Mouse (Mus musculus): ENCODE results near the gene Pax2. TPM values are rescaled to one million over a fixed set of nuclear protein-coding genes. Genes with fewer than 3 reads are reported as not detected.

Pax2 gene
- total RNA-seq, 2 experiments from 2014 or later, result not detected

GRCm38 (mm10) chr19:44747471-44747870, 8.4 kb upstream of the Pax2 start:
- intact Hi-C loops (cut with DNase I), result no loop called here
- no peak for DNase-seq

DNA sequence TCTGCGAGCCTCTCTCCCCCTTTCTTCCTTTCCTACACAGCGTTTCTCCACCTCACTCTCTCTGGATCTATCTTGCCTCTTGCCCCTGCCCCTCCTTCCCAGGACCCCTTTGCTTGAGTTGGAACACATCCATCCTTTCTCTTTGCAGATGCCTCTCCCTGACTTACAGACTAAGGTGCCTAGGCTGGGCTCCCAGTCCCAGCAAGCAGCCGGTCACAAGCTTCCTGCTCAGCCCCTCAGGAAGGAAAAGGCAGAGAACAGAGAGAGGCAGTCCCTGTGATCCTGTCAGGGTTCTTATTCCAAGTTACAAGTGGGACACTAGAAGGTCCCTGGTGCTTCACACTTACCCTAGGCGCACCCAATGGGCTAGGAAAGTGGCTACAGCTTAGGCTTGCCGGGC, 7.6 kb upstream of the Pax2 start:
- no peak for DNase-seq
- intact Hi-C loops (cut with DNase I), result no loop called here

- intact Hi-C loops (cut with DNase I), result no loop called here
- DNase-seq, result no peak
Observed at GRCm38 (mm10) chr19:44749061-44749990, 6.5 kb upstream of the Pax2 start.

DNA sequence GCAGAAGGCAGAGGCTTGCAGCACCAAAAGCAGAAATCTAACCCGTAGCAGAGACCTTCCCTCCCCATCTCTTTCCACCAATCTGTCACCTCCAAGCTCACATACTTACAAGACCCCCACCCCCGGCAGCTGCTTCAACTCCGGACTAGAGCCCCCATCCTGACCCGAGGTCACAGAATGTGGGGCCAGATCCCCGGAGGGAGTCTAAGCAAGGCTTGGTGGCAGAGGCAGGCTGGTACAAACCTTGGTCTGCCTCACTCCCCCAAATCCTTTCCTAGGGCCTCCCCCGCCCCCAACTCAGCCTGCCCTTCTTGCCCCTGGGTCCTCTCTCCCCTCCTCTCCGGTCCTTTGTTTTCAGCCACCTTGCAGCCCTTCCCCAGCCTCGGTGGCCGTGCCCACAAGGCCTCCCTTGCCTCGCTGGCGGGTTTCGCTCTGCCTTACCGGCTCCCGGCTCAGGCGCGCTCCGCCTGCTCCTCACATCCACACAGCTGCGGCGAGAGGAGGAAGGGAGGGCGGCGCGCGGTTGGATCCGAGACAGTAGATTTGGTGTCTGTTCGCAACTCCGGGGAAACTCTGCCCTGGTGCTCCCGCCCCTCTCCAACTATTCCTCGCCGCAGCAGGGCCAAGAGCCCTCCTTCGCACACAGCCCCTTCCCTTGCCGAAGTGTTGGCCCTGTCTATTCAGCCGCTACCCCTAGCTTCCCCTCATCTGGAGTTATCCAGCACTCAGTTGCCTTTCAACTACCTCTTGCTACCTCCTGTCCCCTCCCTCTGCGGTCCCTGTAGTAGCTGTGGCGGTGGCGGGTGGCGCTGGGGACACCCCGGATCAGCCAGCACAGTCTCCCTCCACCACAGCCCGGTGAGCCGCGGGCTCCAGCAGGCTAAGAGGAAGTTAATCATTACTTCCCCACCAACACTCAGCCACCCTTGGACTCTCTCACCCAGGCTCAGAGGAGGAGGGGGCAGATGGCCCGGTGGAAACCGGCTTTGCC, 5.5 kb upstream of the Pax2 start:
- DNase-seq, result peak in 1 of 2 experiments; percentile 26
- intact Hi-C loops (cut with DNase I), result loop anchor here (5.0 kb wide), 2 partner anchors 93 to 482 kb away; no protein-coding TSS in a partner anchor

GRCm38 (mm10) chr19:44751042-44751441, 4.8 kb upstream of the Pax2 start:
- DNase-seq, result no peak
- intact Hi-C loops (cut with DNase I), result loop anchor here (5.0 kb wide), 2 partner anchors 94 to 481 kb away; no protein-coding TSS in a partner anchor

DNA sequence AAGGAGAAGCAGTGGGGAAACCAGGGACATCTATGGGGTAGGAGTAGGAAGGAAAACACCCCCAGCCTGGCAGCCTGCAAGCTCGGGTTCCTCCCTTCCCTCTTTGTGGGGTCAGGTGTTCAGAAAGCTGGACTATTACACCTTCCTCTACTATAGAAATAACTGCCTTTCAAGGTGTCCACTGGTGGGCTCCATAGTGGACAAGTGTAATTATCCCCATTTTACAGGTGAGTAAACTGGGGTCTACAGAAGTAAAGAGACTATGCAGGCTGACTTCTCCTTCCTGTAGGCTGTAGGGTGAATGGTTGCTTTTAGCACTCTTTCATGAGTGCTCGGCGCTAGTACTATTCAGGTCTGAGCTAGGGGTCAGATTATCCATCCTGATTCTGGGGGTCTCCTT, 4.3 kb upstream of the Pax2 start:
- no peak for DNase-seq
- intact Hi-C loops (cut with DNase I), result loop anchor here (5.0 kb wide), 2 partner anchors 94 to 481 kb away; no protein-coding TSS in a partner anchor

DNA sequence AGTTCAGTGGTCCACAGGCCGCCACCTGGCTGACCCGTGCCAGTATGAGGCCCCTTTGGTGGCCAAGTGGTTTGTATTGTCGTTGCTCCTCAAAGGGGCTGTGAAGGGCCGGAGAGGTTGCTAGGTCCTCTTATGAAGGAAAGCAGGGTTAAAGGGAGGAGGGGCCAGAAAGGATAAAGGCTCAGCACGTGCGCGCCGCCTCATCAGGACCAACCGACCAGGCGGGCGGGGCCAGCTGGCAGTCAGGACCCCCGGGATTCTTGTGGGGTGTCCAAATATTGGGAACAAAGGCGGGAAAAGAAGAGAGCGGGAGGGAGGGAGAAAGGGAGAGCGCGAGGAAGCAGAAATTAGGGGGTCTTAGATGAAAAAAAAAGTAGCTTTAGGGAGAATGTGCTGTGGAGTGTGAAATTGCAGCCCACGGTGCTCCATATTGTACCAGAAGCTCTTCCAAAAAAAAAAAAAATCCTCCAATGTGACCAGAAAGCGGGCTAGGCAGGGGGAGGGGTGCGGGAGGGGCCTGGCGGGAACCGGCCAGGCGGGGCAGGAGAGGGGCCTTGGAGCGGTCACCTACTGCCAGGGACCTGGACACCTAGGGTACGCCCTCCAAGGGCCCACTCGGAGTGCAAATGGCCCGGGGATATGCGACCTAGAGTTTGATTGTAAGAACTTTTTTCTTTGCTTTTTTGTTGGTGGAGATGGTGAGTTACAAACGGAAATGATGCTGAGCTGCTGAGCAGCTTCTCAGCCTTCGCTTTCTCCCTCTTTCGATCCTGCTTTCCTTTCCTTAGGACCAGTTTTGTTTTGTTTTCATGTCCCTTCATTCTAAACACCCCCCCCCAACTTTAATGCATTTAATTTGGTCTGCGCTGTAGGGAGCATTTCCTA, 3.5 kb upstream of the Pax2 start:
- no peak for DNase-seq
- intact Hi-C loops (cut with DNase I), result loop anchor here (5.0 kb wide), 2 partner anchors 95 to 480 kb away; no protein-coding TSS in a partner anchor

GRCm38 (mm10) chr19:44753361-44753760, 2.5 kb upstream of the Pax2 start:
- intact Hi-C loops (cut with DNase I), result loop anchor here (5.0 kb wide), 2 partner anchors 96 to 479 kb away; no protein-coding TSS in a partner anchor
- no peak for DNase-seq

- intact Hi-C loops (cut with DNase I), result loop anchor here (2.0 to 5.0 kb wide), 4 partner anchors 97 to 478 kb away; no protein-coding TSS in a partner anchor
- peak; percentile 46 to 62 for DNase-seq
Observed at GRCm38 (mm10) chr19:44754461-44755377, 1.1 kb upstream of the Pax2 start.

DNA sequence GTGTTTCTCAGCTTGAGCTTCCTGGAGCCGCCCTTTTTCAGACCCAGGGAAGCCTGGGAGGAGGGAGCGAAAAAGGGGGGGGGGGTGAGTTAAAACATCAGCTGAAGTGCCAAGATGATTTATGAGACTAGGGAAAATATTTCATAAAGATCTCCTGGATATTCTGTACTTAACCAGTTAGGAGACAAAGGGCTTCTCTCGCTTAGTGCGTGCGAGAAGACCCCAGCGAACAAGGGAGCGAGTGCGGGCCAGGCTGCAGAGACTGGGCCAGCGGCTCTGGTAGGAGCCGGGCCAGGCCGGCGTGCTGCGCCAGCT, 510 bp upstream of the Pax2 start:
- intact Hi-C loops (cut with DNase I), result loop anchor here (2.0 kb wide), 2 partner anchors 131 to 173 kb away; no protein-coding TSS in a partner anchor
- DNase-seq, result peak in 1 of 2 experiments; percentile 17

GRCm38 (mm10) chr19:44756421-44757230, 781 bp downstream of the Pax2 start:
- peak in 1 of 2 experiments; percentile 37 for DNase-seq
- intact Hi-C loops (cut with DNase I), result no loop called here

- intact Hi-C loops (cut with DNase I), result no loop called here
- no peak for DNase-seq
Observed at GRCm38 (mm10) chr19:44757231-44757871, 1.5 kb downstream of the Pax2 start.

GRCm38 (mm10) chr19:44758846-44759245, 3.0 kb downstream of the Pax2 start:
- DNase-seq, result no peak
- intact Hi-C loops (cut with DNase I), result no loop called here

- DNase-seq, result no peak
- intact Hi-C loops (cut with DNase I), result no loop called here
Observed at GRCm38 (mm10) chr19:44759531-44760118, 3.8 kb downstream of the Pax2 start.

DNA sequence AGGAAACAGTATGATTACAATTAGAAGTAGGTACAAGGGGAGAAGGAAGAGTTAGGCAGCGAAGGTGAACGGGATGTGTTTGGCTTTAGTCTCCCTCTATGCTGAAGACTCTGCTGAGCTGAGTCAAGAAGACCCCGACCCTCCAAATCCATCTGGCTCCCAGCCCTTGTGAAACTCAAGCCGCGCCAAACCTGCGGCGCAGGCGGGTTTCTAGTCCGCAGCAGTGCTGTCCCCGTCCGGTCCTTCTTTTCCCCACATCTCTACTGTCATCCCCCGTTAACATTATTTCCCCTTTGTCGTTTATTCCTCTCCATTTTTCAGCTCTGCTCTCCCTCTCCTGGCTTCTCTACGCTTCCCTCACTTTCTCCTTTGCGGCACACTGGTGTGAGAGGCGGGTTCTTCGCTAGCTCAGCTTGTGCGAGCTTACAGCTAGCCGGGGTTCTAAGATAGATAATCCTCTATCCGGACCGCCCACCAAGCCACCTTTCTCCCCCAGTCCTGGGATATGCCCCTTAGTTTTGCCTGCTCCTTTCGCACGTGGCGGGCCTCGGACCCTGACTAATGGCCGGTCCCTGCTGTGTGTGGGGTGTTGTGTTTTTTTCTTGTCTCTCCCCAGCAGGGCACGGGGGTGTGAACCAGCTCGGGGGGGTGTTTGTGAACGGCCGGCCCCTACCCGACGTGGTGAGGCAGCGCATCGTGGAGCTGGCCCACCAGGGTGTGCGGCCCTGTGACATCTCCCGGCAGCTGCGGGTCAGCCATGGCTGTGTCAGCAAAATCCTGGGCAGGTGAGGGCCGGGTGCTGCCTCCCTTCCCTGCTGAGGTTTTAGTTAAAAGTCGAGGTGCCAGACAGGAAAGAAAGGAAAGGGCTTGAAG, 4.7 kb downstream of the Pax2 start:
- DNase-seq, result no peak
- intact Hi-C loops (cut with DNase I), result no loop called here

GRCm38 (mm10) chr19:44762121-44762621, 6.3 kb downstream of the Pax2 start:
- intact Hi-C loops (cut with DNase I), result no loop called here

More at GRCm38 (mm10) chr19:44762121-44762621, 6.3 kb downstream of the Pax2 start:
- no peak for DNase-seq
